Mouse (Mus musculus) spleen, postnatal 4 days (tissue): ENCODE data around the gene Iqcf6.
A peak's percentile ranks its signal among the peaks of the same experiment; 100 is the strongest.
"Not testable (repeated sequence)": the region's sequence is repeated elsewhere in the genome, so short reads cannot be mapped to it uniquely, and the experiment has no call there.

ENCODE experiments used
- DNase-seq, 2 experiments: peaks; one replicate each; pipeline ENCODE4 v3.0.0; 2022; ENCODE audit warnings: low spot score in 2 of 2

Iqcf6 gene

DNA sequence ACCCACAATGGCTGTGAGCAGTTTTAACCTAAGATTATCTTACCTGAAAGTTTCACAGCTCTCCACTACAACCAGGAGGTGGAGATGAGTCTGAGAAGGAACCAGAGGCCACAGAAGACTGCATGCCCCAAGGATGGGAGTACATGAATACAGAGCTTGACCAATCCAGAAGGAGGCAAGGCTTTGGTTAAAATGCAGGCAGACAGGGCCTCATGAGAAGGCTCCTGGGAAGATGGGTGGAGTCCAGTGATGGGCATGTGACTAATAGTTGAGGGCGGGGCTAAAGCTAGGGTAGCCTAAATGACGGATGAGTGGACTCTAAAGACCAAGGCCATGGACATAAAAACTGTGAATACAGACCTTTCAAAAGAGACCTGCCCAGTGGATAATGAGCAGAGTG is at the start of gene Iqcf6:
Iqcf6 (plus strand) TSS at position 301 of the 400 bp plus-strand sequence.
- no peak for DNase-seq

DNA sequence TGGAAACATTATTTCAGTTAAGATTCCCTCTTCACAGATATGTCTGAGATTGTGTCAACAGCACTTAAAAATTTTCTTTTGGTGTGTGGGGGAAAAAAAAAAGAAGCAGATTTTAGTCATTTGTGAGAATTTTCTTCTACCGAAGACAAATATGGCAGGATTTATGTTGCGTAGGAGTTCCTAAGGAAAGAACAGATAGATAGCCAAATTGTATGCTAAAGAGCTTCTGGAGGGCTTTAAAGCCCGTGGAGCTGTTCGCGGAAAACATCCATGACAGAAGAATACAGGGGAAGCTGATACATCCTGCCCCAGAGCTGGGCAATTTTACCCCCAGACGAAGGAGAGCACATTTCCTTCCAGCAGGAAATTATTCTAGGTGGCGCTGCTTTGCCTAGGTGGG is 46.4 kb upstream of the Iqcf6 start:
- DNase-seq = no peak

DNA sequence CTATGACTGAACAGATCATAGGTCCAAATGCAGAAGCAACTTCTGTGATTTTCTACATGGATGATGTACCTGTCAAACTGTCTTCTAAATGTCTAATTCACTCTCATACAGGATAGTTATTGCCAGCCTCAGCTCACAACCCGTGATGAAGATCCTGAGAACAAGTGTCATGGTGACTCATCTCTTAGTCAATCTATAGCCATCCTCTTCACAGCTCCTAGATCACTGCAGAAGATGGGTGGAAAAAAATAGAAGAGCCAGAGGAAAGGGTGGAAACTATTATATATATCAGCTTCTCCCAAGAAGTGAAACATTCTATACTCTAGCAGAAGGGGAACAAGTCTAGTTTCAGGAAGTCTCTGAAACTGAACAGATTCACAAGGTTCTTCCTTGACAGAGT is 43.8 kb upstream of the Iqcf6 start:
- no peak for DNase-seq

DNA sequence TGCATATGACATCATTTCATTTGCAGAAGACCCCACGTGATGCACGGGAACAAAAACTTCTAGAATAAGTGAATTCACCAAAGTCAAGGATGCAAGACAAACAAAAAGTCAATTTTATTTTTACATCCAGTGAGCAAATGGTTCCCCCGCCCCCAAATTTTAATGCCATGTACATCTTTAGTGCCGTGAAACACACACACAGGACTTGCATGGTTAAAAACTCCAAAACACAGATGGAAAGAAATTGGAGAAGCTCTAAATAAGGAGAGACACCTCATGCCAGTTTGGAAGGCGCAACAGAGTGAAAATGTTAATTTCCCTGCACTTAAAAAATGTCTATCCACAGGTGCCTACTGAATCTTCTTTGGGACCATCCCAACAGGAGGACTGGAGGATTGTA is 34.2 kb upstream of the Iqcf6 start:
- DNase-seq = no peak

DNA sequence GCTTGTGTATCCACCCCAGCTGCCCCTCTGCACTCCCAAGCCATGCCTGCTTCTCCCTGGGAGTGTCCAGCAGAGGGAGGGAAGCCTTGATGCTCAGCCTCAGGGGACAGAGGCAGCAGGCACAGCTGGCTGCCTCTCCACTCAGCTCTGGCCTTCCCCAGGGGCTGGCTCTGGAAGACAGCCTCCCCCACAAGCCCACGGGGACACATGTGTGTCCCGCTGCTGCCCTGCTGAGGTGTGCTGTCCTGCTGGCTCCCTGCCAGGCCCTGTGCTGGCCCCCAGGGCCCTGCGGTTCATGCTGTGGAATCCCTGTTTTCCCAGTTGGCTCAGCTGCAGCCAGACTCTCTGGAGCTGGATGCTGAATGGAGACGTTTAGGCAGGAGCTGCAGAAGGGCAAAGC is 31.0 kb upstream of the Iqcf6 start:
- not testable (repeated sequence) for DNase-seq

DNA sequence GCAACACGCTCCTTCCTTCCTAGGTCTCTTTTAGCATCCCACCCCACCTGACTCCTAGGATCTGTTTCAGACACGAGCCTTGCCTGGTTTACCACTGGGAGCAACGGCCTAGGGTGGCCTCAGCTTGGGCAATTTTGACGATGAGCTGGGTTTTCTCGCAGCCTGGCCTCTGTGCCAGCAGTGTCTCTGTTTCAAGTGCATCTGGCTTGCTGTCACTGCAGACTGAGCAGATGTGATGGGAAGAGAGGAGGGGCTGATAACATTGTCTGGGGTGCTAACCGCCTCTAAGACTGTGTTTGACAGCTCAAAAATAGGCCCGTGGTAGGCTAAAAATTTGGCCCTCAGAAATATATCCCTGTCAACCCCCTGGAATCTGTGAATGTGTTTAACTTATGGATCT is 30.5 kb upstream of the Iqcf6 start:
- no peak for DNase-seq

DNA sequence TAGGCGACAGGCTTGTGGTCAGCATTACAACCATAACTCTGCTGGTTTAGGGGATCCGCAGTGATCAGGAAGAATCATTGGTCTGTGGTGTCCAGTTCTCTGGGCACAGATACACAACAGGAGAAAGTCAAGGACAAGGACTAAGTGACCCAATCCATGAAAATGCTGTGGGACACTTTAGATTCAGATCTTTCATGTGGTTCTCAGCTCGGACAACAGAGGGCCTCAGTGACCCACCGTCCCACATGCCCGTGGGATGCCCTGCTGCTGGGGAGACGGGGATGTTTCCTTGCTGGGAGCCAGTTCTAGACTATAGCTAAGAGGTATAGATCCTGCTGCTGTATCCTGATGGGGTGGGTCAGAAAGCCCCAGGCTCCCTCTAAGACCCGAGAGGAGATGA is 27.9 kb upstream of the Iqcf6 start:
- no peak for DNase-seq

DNA sequence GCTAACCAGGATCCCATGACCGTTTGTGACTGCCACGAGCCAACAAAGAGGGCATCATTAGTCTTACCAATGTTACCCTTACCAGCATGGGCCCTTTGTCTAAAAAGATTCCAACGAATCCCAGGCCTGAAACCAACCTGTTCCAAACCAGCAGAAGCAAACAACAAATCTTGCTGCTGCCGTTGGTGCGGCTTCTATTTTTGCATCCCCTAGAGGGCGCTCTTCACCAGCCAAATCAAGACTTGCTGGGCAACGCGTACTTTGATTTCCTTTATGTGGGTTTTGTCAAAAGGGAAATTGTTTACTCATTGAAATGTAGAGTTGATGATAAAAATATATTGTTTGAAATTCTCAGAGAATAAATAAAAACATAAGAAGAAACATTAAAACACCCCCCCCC is 25.8 kb upstream of the Iqcf6 start:
- DNase-seq = peak; percentile 19 to 69

DNA sequence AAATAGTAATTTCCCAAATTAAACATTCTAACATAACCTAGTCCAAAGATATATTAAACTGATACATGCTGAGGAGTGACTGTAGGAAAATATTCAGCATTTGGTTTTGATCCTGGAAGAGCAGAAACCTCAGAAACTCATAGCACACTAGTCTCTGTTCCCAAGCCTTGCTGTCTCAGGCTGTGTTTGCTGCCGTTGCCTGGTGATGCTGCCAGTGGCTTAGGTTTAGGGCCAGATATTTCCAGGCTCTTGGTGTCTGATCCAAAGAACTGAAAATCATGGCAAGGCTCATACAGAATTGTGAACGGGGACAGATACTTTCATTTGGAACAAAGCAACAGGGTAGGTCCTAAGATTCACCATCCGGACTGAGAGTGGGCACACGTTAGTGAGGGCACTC is 15.7 kb upstream of the Iqcf6 start:
- no peak for DNase-seq

DNA sequence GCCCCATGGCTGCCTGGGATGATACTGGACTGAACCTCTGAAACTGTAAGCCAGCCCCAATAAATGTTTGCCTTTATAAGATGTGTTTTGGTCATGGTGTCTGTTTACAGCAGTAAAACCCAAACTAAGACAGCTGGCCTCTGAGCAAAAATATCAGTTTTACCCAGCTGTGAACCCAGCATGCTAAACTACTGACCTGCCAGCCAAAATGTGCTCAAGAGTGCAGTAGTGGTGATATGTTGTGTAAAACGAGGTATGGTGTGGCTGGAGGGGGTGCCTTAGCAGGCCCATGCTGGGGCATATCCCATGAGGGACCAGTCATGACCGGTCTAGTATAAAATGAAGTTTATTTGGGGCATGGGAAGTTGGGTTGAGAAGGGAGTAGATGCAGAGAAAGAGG is 12.4 kb upstream of the Iqcf6 start:
- DNase-seq = no peak

DNA sequence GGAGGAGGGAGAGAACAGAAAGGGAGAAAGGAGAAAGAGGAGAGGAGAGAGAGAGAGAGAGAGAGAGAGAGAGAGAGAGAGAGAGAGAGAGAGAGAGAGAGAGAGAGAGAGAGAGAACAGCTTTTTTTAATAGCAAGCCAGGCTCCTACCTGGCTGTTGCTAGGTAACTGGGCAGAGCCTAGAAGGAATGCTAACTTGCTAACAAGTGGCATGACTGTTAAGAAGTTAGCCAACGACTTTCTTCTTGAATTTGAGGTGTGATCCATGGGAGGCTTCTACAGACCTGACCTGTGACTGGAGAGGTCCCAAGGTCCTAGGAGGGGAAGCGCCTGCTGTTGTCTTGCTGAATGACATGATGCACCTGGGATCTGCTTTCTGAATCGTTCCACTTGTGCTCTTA is 11.8 kb upstream of the Iqcf6 start:
- DNase-seq = no peak

DNA sequence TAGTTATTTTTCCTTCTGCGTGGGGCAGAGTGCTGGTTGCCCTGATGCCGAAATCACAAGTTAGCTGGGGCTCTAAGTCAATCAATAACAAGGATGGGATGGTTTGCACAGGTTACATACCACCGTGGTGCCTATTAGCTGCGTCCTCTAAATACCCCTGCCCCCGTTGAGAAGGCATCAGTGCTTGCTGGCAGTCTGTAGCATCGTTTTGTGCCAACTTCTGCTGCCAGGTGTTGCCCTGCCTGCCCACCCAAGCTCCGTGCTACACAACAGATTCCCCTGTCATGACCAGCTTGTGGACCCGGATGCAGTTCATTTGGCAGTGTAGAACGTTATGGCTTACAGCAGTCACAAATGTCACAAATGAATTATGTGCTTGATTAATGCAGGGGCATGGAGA is 10.1 kb upstream of the Iqcf6 start:
- no peak for DNase-seq

DNA sequence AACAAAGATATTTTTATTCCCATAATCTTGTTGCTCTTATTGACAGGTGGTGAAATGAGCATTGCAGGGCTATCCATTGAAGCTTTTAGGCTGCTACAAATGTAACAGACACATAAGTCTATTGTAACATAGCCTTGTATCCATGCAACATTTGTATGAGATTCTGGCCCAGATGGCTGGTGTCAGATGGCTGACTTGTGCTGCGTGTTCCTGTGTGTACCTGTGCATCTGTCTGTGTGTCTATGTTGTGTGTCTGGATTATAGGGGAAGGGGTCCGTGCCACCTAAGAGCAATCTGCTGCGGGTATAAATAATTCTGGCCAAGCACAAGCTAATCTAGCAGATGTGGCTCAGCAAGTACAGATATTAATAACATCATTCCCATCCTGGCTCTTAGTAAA is 8.9 kb upstream of the Iqcf6 start:
- no peak for DNase-seq

DNA sequence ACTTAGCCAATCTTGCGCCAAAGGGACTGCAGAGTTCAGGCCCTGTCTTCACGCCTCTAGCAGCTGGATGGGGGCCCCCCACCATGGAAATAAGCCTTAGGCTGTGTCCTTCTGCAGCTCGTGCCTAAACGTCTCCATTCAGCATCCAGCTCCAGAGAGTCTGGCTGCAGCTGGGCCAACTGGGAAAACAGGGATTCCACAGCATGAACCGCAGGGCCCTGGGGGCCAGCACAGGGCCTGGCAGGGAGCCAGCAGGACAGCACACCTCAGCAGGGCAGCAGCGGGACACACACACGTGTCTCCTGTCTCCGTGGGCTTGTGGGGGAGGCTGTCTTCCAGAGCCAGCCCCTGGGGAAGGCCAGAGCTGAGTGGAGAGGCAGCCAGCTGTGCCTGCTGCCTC is 1.4 kb downstream of the Iqcf6 start:
- not testable (repeated sequence) for DNase-seq

DNA sequence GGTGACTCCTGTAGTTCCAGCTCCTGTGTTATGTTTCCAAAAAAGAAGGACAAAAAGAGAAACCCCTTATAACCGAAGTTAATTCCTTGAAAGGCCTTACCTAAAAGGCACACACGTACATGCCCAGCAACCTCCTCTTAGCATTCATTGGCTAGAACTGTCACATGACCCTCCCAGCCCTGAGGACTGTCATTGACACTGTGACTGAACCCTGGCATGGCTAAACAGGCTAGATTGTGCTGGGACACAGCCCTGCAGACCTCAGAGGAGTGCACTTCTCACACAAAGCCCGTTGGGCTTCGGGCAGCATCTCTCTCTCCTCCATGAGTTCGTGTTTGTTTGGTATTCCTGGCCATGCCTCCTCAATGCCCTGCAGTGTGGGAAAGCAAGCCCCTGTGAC is 5.8 kb downstream of the Iqcf6 start:
- DNase-seq = no peak

DNA sequence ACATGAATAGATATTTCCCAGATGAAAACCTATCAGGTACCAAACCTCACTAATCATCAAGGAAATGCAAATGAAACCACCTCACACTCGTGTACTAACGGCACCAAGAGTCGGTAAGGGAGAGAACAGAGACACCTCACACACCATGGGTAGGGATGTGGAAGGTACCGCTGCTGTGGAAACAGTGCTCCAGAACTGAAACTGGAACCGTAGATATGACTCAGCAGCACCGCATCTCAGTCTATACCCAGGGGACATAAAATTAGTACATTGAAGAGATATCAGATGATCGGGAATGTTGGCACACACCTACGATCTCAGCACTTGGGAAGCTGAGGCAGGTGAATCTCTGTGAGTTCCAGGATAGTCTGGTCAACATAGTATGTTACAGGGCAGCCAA is 11.8 kb downstream of the Iqcf6 start:
- DNase-seq = no peak

DNA sequence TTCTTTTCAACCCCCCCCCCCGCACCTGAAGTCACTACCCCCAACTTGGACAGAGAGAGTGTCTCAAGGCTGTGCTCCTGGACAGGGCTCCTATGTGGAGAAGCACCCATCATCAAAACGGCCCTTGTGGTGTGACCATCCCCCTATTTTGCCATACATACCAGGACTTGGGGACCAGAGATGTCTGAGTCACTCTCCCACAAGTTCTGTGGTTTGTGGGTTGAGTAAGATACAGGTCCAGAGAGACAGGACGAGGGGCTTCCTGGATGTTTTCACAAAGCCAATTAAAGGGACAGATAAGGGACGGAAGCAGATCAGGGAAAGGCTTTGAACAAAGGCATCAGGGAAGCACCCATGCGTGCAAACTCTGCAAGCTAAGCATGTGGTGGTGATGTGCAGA is 15.0 kb downstream of the Iqcf6 start:
- no peak for DNase-seq

DNA sequence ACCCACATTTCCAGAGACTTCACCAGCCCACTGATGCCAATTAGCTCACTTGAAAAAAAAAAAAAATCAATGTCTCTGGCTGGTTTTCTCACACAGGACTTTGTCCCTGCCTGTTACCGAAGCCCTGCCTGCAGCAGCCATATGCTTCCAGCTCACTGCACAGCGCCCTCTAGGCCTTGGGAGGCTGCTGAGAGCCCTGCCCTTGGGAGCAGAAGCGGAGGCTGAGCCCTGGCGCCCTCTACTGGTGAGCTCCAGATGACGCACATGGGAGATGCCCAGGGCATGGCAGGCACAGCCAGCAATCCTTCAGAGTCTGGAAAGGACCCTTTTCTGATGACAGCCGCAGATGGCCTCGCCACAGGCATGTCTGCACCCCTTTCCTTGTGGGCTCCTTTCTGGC is 16.7 kb downstream of the Iqcf6 start:
- peak; percentile 73 to 88 for DNase-seq

DNA sequence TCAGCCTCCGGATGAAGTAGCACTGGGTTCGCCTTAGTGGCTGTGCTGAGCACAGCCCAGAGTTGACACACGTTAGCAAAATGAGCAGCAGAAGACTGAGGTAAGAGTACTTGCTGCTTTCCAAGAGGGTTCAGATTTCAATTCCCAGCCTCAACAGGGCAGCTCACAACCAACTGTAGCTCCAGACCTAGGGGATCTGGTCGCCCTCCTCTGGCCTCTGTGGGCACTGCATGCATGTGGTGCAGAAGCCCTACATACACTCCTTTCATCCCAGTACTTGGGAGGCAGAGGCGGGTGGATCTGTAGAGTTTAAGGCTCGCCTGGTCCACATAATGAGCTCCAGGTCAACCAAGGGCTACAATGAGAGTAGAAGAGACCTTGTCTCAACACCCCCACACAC is 17.4 kb downstream of the Iqcf6 start:
- no peak for DNase-seq

DNA sequence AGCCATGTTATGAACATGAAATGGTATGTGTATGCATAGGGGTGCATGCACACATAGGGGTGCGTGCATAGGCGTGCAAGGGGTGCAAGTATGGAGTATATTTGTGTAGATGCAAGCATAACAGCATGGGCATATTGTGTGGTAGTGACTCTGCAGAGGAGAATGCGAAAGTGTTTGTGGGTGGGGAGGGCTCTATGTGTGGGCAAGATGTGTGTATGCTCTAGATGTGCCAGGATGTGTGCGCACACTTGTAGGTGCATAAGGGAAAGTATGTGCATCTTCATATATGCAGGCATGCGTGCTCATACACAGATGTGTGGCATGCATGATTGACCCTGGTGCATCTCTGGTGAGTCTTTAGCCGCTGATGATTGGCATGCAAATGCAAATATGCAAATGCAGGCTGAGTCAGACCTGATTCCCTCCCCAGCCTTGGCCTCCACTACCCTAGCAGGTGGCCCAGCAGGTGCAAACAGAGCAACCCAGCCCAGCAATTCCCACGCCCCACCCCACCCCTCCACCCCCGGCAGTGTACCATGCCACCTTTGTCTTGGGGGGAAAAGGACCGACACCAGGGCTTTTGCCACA is 19.4 kb downstream of the Iqcf6 start:
- DNase-seq = no peak

DNA sequence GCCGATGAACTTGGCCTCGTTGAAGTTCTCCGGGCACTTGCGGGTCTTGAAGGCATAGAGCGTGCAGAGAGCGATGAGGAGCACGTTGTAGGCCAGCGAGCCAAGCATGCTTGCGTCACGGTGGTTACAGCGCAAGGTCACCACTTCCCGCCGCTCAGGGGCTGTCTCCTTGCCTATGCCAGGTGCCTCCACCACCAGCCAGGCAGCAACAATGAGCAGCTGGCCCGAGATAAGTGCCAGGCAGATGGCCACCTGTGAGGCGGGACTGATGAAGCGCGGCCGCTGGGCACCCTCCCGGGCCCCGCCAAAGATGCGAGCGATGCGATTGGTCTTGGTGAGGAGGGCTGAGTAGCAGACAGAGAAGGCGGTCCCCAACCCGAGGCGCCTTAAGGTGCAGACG is 20.8 kb downstream of the Iqcf6 start:
- DNase-seq = no peak

DNA sequence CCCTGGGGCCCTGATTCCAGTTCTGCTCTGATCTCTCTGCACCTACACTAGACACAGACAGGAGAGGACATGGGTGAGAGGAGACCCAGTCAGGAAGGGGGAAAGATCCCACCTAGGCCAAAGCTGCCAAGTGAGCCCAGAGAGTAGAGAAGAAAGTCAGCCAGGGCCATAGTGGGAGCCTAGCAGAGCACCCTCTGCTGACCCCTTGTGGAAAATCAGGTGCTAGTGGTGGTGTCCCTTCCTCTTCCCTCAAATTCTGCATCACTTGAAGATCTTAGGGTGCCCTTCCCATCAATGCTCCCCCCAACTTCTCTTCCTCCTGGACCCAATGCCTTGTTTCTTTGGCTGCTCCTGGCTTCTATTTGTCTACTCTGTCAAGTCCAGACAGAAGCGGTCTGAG is 26.3 kb downstream of the Iqcf6 start:
- no peak for DNase-seq

DNA sequence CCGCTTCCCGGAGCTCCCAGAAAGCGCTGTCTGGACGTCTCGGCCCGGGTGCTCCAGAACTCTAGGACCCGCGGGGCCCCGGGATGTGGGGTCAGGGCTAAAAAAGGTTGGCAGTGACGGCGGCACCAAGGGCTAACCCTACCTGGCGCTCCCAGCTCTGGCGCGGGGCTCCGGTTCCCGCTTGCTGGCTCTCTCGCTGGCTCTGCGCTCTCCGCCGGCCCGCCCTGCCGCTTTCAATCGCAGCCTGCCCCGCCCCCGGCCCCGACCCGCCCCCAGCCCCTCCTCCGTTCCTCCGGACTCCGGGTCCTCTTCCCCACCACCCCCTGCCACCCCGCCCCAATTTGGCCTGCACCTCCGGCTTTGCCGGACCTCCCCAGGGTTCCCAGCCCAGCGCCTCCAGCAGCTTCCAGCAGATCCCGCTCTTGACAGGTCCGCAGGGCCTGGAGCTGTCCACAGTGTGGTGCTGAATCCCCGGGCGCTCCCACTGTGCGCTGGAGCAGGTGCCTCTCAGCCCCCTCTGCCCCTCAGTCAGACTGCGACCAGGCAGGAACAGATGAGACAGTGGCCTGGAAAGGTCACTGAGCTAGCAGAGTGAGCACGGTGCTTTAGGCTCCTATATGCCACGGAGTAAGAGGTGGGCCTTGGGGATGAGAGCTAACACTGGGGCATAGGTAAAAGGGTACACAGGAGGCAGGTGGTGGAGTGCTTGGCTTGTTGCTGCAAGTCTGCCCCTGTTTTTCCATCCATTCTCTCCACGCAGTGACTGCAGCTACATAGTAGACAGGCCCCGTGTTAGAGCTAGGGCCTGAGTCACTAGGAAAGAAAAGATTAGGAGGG is 29.7 kb downstream of the Iqcf6 start, which contains the start of gene Grm2:
Grm2 (minus strand) TSS at position 199 of the 837 bp plus-strand sequence.
- DNase-seq = peak; percentile 28 to 80

DNA sequence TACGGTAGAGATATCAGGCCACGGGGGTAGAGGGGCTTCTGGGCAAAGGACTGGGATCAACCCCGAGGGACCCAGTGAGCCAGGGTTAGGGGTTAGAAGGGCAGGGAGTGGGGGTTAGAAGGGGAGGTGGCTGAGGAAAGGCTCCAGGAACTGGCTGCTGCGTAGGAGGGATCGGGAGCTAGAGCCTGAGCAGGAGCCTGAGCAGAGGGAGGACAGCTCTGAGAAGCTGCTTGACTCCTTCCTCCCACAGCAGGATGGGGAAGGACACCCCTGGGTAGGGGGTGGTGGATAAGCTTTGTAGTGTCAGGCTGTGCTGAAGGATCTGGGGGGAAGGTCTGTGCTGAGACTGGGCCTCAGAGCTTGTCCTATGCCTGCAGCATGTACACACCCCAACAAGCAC is 30.4 kb downstream of the Iqcf6 start:
- DNase-seq = no peak
